Mouse (Mus musculus): ENCODE results near the gene Cypt1. TPM values are rescaled to one million over a fixed set of nuclear protein-coding genes. Genes with fewer than 3 reads are reported as not detected.

Gene Cypt1
- total RNA-seq (2021), result not detected

DNA sequence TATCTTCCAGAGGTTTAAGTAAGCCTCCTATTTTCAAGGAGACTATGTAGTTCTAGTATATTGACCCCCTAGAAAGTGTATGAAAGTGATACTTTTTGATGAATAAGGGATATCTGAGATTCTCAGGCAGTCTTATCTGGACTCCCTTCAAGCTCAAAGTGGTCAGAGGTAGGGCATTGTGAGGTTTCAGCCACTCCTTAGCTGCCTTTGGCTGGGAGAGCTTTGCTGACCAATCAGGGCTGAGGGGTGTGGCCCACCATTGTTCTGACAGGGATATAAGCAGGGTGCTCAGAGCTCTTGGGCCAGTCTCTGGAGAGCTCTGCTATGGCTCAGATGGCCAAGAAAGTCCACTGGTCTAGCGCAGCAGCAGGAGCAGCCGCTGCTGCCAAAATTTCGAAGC is at the start of gene Cypt1:
Gene Cypt1, plus strand, starts transcription at position 301 of the 400 bp plus-strand sequence.
- DNase-seq, result no peak
- intact Hi-C loops (cut with DNase I), result no loop called here

DNA sequence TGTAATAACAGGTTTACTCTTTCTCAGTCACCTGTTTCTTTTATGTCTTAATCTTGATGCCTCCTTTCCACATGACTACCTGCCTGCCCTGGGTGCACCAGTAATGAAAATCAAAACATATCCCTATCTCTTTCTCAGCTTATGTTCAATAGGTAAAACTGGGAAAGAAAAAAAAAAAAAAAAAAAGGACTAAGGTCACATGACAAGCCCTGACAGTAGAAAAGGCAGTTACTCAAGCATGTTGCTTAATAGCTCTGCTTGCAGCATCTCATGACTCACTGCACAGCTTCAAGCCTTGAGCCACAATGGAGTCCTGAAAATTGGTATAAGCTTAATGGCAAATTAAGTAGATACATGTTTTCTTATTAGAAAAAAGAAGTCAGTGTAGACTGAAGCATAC is 24.1 kb downstream of the Cypt1 start:
- no peak for DNase-seq
- intact Hi-C loops (cut with DNase I), result no loop called here

DNA sequence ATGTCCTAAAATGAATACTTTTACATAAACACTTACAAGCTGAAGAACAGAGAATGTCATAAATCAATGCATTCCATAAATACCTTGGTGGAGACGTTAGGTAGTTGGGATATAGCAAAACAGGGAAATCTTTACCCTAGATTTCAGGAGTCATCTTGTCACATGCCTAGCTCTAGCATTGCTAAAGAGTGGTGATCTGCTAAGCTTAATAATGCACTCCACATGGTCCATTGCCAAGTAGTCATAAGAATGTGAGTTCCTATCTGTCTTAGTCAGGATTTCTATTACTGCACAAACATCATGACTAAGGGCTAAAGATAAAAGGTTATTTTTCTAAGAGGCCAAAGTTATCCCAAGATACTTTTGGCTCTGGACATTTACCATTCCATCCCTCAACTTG is 34.4 kb downstream of the Cypt1 start:
- DNase-seq, result no peak
- intact Hi-C loops (cut with DNase I), result no loop called here

DNA sequence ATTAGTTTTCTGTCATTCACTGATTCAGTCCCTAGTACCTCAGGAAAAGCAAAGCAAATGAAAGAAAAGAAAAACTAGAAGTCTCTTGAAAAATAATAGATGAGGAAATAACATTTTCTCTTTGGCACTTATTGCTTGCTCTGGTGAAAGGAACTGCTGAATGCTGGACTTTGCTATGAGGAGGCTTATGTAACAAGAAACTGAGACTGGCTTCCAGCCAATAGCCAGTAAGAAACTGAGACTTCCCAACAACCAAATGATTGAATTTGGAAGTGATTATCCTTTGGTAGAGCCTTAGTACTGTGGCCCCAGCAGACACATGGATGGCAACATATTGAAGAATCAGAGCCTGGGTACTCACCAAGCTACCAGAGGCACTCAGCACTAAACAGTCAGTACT is 35.8 kb downstream of the Cypt1 start:
- no peak for DNase-seq
- intact Hi-C loops (cut with DNase I), result no loop called here

Other genes with a start within 250 kb of the Cypt1 start
- 1 to 10 TPM; 2.5 to 3.2 TPM for gene Maoa, start 96.8 kb downstream of the Cypt1 start, total RNA-seq (2021)